Mouse (Mus musculus): ENCODE results near the gene Nhlh2.

The Nhlh2 gene

GRCm38 (mm10) chr3:102025659-102026058 is 15.8 kb downstream of the Nhlh2 start:
- no peak for DNase-seq (ENCODE audit: low read depth, low spot score)

GRCm38 (mm10) chr3:102027880-102028279 is 18.0 kb downstream of the Nhlh2 start:
- DNase-seq (ENCODE audit: low read depth, low spot score) = peak; percentile 42

- no peak for DNase-seq (ENCODE audit: low read depth, low spot score)
These were observed 27.9 kb downstream of the Nhlh2 start for GRCm38 (mm10) chr3:102037806-102038205.

GRCm38 (mm10) chr3:102038608-102039007 is 28.7 kb downstream of the Nhlh2 start:
- DNase-seq (ENCODE audit: low read depth, low spot score) = no peak

- DNase-seq (ENCODE audit: low read depth, low spot score) = no peak
These were observed 31.8 kb downstream of the Nhlh2 start for GRCm38 (mm10) chr3:102041632-102042031.

GRCm38 (mm10) chr3:102045071-102045470 is 35.2 kb downstream of the Nhlh2 start:
- peak; percentile 20 for DNase-seq (ENCODE audit: low read depth, low spot score)

GRCm38 (mm10) chr3:102047532-102047931 is 37.7 kb downstream of the Nhlh2 start:
- no peak for DNase-seq (ENCODE audit: low read depth, low spot score)

- no peak for DNase-seq (ENCODE audit: low read depth, low spot score)
These were observed 39.6 kb downstream of the Nhlh2 start for GRCm38 (mm10) chr3:102049207-102050104.

GRCm38 (mm10) chr3:102052036-102052435 is 42.2 kb downstream of the Nhlh2 start:
- DNase-seq (ENCODE audit: low read depth, low spot score) = no peak

GRCm38 (mm10) chr3:102053293-102053692 is 43.4 kb downstream of the Nhlh2 start:
- no peak for DNase-seq (ENCODE audit: low read depth, low spot score)

- no peak for DNase-seq (ENCODE audit: low read depth, low spot score)
These were observed 46.0 kb downstream of the Nhlh2 start for GRCm38 (mm10) chr3:102055878-102056277.

- peak; percentile 7 for DNase-seq (ENCODE audit: low read depth, low spot score)
These were observed 50.2 kb downstream of the Nhlh2 start for GRCm38 (mm10) chr3:102060065-102060464.

GRCm38 (mm10) chr3:102061923-102062670 is 52.2 kb downstream of the Nhlh2 start:
- DNase-seq (ENCODE audit: low read depth, low spot score) = peak; percentile 43

- no peak for DNase-seq (ENCODE audit: low read depth, low spot score)
These were observed 52.8 kb downstream of the Nhlh2 start for GRCm38 (mm10) chr3:102062671-102063010.

- DNase-seq (ENCODE audit: low read depth, low spot score) = no peak
These were observed 53.6 kb downstream of the Nhlh2 start for GRCm38 (mm10) chr3:102063273-102064120.

GRCm38 (mm10) chr3:102064566-102064965 is 54.7 kb downstream of the Nhlh2 start:
- DNase-seq (ENCODE audit: low read depth, low spot score) = no peak
